Mouse (Mus musculus): ENCODE results near the gene Helz.

The Helz gene

DNA sequence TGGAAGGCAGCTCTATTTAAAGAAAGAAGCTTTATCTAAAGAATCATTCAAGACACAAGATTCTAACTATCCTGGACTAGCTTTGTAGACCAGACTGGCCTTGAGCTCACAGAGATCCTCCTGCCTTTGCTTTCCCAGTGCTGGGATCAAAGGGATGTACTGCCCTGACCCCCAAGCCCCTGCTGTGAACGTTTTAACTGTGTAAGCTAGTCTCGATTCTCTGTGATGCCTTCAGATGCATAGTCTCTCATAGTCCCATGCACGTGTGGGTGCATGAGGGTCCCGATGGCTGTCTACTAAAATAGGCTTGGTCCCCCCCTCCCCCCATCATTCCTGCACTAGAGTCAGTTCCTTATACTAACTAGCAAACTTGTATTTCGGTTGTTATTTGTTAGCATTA is 70.2 kb downstream of the Helz start:
- DNase-seq (ENCODE audit: low spot score in 2 of 2), result no peak

GRCm38 (mm10) chr11:107624661-107625060 is 76.9 kb downstream of the Helz start:
- DNase-seq (ENCODE audit: low spot score in 2 of 2), result no peak

DNA sequence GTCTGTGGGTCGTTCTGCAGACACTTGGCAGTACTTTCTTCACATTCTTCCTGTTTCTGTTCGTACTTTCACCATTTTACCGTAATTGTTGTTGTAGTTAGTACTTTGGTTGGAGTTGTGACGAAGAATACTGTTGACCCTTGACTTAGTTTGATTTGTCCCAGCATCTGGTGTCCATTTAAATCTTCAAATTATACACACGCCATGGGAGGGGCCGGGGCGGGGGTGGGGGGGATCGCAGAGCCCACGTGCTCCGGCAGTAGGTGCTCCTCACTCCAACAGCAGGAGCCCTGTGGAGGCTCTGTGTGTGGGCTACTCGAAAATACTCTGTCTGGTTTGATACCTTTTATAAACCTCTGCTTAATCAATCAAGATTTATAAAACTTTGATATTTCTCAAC is 78.0 kb downstream of the Helz start:
- no peak for DNase-seq (ENCODE audit: low spot score in 2 of 2)

DNA sequence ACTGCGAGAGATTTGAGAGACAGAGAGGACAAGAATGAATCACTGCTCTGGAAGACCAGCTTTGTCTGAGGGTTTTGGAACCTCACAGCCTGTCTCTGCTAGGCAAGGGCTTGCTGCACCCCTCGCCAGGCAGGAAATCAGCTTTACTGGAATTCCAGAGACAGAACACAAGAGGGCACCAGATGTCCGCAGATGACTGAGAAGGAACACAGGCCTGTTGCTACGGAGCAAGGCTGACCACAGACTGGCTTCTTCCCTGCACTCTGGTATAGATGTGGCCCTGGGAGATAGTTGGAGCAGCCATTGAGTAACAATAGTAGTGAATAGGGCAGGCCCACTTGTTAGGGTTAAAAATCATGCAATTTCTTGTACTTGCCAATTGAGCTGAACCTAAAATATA is 81.8 kb downstream of the Helz start:
- DNase-seq (ENCODE audit: low spot score in 2 of 2), result peak; percentile 82 to 84

DNA sequence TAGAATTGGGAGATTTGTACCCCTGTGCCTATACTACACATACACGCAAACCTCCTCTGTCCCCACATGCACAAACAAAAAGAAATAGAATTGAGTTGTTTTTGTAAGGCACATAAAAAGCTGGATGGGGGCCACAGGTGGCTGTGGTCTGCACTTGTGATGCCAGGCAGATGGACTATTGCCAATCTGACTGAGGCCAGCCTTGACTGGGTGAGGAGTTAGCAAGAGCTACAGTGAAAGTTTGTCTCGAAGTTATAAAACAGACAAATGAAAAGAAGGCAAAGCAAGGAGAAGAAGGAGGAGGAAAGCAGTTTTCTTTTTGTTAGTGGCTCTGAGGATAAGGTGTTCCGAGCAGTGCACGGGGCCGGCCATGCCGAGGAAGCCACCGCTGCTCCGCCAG is 82.2 kb downstream of the Helz start:
- no peak for DNase-seq (ENCODE audit: low spot score in 2 of 2)

- no peak for DNase-seq (ENCODE audit: low spot score in 2 of 2)
Observed at GRCm38 (mm10) chr11:107631124-107631523, 83.4 kb downstream of the Helz start.

DNA sequence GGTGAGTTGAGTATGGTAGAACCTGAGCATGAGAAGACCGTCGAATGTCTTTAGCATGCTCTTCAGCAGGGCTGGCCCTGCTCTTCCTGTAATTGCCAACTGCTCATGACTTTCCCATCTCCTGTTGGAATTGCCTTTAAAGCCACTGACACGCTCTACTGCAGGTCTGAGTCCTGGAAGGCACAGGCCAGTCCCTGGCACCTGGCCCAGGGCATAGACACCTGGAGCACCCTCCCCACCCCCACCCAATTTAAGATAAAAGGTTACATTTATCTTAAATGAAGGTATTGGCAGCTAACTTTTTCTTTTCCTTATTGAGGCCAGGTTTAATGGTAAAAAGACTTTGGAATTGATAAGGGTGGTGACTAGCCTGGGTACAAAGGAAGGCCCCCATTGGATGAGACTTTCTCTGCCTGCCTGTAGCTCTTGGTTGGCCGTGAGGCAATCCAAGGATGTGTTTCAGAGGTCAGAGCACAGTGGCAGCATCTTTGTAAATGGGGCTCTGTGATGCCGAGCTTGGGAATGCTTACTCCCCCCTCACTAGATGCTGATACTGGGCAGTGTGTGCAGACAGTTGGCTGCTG is 85.9 kb downstream of the Helz start:
- no peak for DNase-seq (ENCODE audit: low spot score in 2 of 2)

DNA sequence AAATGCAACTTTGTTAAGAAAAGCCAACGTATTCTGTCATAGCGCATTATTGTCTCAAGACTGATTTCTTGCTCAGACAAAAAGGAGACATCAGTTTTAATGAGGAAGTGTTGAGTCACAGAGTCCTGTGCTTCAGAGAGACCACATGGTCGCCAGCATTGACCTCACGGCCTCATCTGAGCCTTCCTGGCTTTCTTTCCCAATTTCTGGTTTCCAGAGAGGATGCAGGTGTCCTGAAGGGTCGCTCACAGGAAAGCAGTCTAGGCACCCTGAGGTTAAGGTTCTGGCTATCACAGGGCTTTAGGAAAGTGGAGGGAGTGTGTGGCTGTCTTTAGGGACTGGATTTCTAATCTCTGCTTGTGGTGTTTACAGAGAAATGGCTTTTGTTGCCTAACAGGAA is 90.4 kb downstream of the Helz start:
- DNase-seq (ENCODE audit: low spot score in 2 of 2), result no peak

DNA sequence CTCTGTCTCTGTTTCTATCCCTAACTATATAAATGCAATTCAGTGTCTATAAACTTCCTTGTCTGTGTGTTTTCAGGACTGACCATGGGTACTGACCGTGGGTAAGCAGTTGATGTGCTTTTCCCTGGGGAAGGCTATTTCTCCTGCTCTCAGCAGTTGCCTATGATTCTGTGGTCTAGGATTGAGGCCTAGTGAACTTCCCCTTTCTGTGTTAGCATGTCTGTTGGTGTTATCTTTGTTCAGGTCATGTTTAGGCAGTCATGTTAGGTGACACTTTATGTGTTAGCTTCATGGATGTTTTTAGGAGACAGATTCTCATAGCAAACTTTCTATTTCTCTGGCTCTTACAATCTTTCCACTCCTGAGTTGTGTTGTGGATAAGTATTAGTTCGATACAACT is 91.9 kb downstream of the Helz start:
- no peak for DNase-seq (ENCODE audit: low spot score in 2 of 2)

- no peak for DNase-seq (ENCODE audit: low spot score in 2 of 2)
Observed at GRCm38 (mm10) chr11:107644461-107644860, 96.7 kb downstream of the Helz start.

DNA sequence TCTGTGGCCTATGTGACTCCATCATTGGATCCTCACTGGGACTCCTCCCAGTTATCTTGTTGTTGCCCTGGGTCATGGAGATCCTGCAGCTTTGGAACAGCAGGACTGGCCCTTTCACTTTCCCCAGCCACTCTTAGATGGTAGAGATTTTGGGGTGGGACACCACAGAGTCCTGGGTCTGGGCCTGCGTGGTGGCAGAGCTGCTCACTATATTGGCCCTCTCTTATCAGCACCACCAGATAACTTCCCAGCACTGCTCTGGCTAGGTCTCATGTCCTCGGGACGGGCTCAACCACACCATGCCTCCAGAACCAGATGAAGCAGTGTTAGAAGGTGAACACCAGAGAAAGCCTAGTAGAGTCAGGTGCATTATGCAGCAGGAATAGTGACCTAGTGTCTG is 99.6 kb downstream of the Helz start:
- DNase-seq (ENCODE audit: low spot score in 2 of 2), result no peak

GRCm38 (mm10) chr11:107648668-107649067 is 100.9 kb downstream of the Helz start:
- DNase-seq (ENCODE audit: low spot score in 2 of 2), result no peak

DNA sequence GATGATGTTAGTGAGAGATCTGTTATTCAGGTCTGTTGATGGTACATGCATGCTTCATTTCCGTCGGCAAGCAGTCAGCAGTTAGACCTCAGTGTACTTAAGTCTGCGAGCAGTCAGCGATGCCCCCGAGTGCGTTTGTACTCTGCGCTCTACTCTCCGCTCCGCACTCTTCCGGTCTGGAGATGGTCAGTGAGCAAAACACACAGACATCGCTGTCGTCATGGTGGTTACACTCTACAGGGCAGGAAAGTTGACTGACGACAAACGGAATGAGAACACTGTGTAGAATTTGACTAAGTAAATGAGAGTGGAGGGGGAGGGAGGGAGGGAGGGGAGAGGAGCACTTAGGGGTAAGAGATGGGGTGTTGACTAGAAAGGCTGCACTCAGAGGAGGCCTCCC is 101.7 kb downstream of the Helz start:
- no peak for DNase-seq (ENCODE audit: low spot score in 2 of 2)

GRCm38 (mm10) chr11:107650422-107651051 is 102.8 kb downstream of the Helz start:
- DNase-seq (ENCODE audit: low spot score in 2 of 2), result no peak

DNA sequence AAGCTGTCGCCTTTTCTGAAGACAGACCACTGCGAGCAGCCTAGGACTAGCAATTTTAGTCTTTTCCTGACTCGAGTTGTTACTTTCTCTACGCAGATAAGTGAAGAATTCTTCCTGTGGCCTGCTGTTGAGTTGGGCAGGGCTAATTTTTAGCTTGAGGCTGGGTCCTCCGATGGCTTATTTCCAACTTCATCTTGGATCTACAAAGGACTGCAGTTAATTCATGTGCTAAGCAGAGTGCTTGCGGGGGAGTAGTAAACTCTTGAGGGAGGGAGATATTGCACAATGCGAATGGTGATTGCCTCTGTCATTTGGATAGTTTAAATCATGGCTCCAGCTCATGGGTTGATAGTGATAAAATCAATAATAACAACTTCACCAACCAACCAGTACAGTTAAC is 103.7 kb downstream of the Helz start:
- no peak for DNase-seq (ENCODE audit: low spot score in 2 of 2)

DNA sequence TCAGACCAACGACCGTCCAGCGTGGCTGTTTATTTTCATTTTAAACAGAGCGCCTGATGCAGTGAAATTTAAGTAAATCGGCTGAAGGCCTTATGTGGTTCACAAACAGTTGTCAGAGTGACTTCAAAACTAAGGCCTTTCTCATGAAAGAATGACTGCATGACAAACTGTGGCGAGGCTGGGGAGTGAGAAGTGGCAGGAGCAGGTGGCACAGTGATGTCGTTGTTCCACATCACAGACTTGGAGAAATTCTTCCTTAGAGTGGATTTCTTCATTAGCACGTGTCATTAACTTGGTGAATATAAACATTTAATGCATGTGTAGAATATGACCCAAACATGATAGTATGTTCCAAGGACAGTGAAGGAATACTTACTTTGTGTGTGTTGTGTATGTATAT is 104.4 kb downstream of the Helz start:
- no peak for DNase-seq (ENCODE audit: low spot score in 2 of 2)

- no peak for DNase-seq (ENCODE audit: low spot score in 2 of 2)
Observed at GRCm38 (mm10) chr11:107655538-107655937, 107.8 kb downstream of the Helz start.

DNA sequence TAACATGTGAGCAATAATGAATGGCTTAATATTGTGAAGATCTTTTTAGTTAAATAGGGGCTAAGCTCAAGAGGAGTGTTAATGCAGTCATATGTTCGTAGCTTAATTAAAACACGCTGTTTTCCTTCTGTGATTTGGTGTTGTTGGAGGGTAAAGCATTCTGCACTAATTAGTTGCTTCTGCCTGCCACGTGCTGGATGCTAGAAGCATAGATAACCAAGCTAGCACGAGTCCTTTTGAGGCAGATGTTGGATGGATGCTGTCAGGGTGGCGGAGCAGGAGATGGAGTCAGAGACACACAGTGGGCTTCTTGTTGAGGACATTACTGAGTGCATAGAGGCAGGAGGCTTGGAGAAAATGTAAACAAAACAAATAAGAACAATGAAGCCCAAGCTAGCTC is 109.4 kb downstream of the Helz start:
- no peak for DNase-seq (ENCODE audit: low spot score in 2 of 2)

DNA sequence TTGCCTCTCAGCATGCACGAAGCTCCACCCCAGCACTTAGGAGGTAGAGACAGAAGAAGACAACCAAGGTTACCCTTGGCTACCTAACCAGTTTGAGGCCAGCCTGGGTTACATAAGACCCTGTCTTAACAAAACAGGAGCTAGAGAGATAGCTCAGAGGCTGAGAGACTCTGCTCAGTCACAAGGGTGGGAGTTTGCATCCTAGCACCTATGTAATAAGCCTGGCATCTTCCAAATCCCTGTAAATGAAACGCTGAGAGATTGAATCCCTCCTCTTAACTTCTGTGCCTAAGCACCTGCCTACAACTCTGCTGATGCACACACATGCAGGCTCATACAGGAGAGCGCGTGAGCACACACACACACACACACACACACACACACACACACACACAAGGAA is 112.7 kb downstream of the Helz start:
- DNase-seq (ENCODE audit: low spot score in 2 of 2), result no peak

GRCm38 (mm10) chr11:107662666-107663065 is 114.9 kb downstream of the Helz start:
- DNase-seq (ENCODE audit: low spot score in 2 of 2), result no peak

GRCm38 (mm10) chr11:107667542-107667941 is 119.8 kb downstream of the Helz start:
- DNase-seq (ENCODE audit: low spot score in 2 of 2), result no peak

GRCm38 (mm10) chr11:107668223-107668622 is 120.5 kb downstream of the Helz start:
- no peak for DNase-seq (ENCODE audit: low spot score in 2 of 2)

DNA sequence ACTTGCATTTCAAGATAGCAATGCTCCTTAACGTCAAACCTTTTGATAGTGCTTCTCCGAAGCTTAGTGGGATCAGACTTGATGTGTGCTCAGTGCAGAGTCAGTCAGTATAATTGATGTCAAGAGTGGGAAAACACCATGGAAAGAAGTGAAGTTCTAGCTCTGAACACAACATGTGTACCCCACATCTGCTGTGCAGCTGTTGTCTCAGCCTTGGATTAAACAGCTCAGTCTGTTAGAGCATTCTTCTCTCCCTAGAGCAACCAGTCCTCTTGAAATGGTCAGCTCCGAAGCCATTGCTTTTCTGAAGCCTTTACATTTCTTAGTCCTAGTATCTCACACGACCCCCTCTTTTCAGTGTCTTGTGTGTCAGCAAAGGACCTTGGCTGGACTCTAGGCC is 121.2 kb downstream of the Helz start:
- DNase-seq (ENCODE audit: low spot score in 2 of 2), result no peak

- DNase-seq (ENCODE audit: low spot score in 2 of 2), result no peak
Observed at GRCm38 (mm10) chr11:107674006-107674405, 126.3 kb downstream of the Helz start.

All from right cerebral cortex, postnatal 10 days (tissue).